Comparison of ENCODE assay signal across 8 mouse cellular contexts in the genomic region with DNA sequence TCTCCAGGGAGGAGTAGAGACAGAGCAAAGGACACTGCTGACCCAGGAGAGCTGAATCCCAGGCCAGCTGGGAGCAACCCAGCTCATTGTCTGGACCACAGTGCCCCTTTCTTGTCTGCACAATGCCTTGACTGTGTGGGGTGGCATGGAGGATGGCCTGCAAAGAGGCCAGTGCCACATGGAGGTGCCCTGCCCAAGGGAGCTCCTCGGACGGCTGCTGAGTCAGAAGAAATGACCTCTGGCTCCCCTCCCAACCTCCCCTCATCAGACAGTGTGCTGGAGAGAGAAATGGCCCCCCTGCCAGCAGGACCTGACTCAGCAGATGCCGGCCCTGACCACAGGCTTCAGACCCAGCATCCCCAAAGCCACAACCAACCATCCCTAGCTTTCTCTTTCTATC. TPM values are rescaled to one million over a fixed set of nuclear protein-coding genes. Genes with fewer than 3 reads are reported as not detected.
A peak's percentile ranks its signal among the peaks of the same experiment; 100 is the strongest.
DNase-seq lines count a peak whose midpoint lies in the region; ATAC-seq and TF ChIP-seq lines count a peak whose summit lies in the region.

No protein-coding gene starts in this region.

- no peak overlapping the region for H3K27ac ChIP-seq in lung, embryonic 16.5 days (ENCODE audit: low read length)
- peak overlapping the region; percentile 68 for H3K27ac ChIP-seq in olfactory bulb, adult 2 months (ENCODE audit: insufficient read depth, low read depth, low read length)

- no peaks in the 10 kb centered on the region for H3K36me3 ChIP-seq in lung, embryonic 16.5 days (ENCODE audit: control insufficient read depth, insufficient read depth, low read length)

- peak overlapping the region; percentile 78 for H3K9ac ChIP-seq in lung, embryonic 16.5 days (ENCODE audit: low read length)

- H3K4me1 ChIP-seq in lung, embryonic 16.5 days (replicated peaks; ENCODE audit: control insufficient read depth, insufficient read depth, low read length) = peaks cover 16% of the 10 kb centered on the region
- H3K4me1 ChIP-seq in olfactory bulb, adult 2 months (ENCODE audit: control insufficient read depth, insufficient read depth, low read length) = peaks cover 40% of the 10 kb centered on the region

- ATAC-seq in lung, embryonic 16.5 days (ENCODE audit: low read depth) = no peak

- no peak overlapping the region for H3K4me2 ChIP-seq in lung, embryonic 16.5 days (ENCODE audit: low read depth, low read length)

- no peak for TF ChIP-seq POLR2A in olfactory bulb, adult 2 months (IDR thresholded peaks at IDR 0.05; ENCODE audit: insufficient read depth, low read depth, low read length)

- 32% methylated on average over 3 of the region's 3 CpGs for WGBS in lung, embryonic 16.5 days
- WGBS in olfactory bulb, adult 2 months = 17% methylated on average over 3 of the region's 3 CpGs

- H3K9me3 ChIP-seq in lung, embryonic 16.5 days (ENCODE audit: control insufficient read depth, low read length) = no peaks in the 10 kb centered on the region

- no peak overlapping the region for H3K4me3 ChIP-seq in lung, embryonic 16.5 days (ENCODE audit: low read length)
- peak overlapping the region; percentile 75 for H3K4me3 ChIP-seq in olfactory bulb, adult 2 months (ENCODE audit: insufficient read depth, low read depth, low read length)

- TF ChIP-seq CTCF in olfactory bulb, adult 2 months (IDR thresholded peaks at IDR 0.05; ENCODE audit: insufficient read depth, low read depth, low read length) = no peak

- H3K27me3 ChIP-seq in lung, embryonic 16.5 days (ENCODE audit: control insufficient read depth, insufficient read depth, low read depth, low read length) = peaks cover under 1% of the 10 kb centered on the region; the same call in 1 of the 2 replicates

- peak; percentile 59 to 69 for DNase-seq in adrenal gland, adult (ENCODE audit: inconsistent age in 2 of 2, low spot score in 1 of 2)
- DNase-seq in adrenal gland, postnatal 10 days = no peak
- DNase-seq in lung, postnatal 36 days = no peak
- peak; percentile 44 for DNase-seq in induced T-regulatory cell, adult 2 months (ENCODE audit: low read depth)
- DNase-seq in cerebellum, adult 9-10 months = no peak
- DNase-seq in spleen, postnatal 14 days (ENCODE audit: low spot score in 2 of 2) = no peak

RNA-seq across cellular contexts. Expression of a gene that starts 1.1 kb away (rescaled TPM):
- total RNA-seq in adrenal gland, postnatal 10 days (2021) = 1 to 10 TPM; 3.7 to 4.2 TPM
- polyA plus RNA-seq in lung, embryonic 16.5 days (2015; fragmentation: Nextera tagmentation; extraction: Ambion mirVana) = 0.25 and 0.46 TPM in 2 replicates
- not detected in 2 replicates for polyA plus RNA-seq in olfactory bulb, adult 2 months (2012; ENCODE audit: insufficient read depth, insufficient read length, low replicate concordance, missing spikeins)

RNA-seq across cellular contexts. Expression of a gene that starts 20.3 kb away (rescaled TPM):
- total RNA-seq in adrenal gland, postnatal 10 days (2021) = 10 to 100 TPM; 40.2 to 47.0 TPM
- 13.6 and 15.5 TPM in 2 replicates for polyA plus RNA-seq in lung, embryonic 16.5 days (2015; fragmentation: Nextera tagmentation; extraction: Ambion mirVana)
- 128 TPM in 1 of 2 replicates, not detected in the other for polyA plus RNA-seq in olfactory bulb, adult 2 months (2012; ENCODE audit: insufficient read depth, insufficient read length, low replicate concordance, missing spikeins)

RNA-seq across cellular contexts. Expression of a gene that starts 22.7 kb away (rescaled TPM):
- total RNA-seq in adrenal gland, postnatal 10 days (2021) = 10 to 100 TPM; 32.1 to 41.6 TPM
- 100 and 115 TPM in 2 replicates for polyA plus RNA-seq in lung, embryonic 16.5 days (2015; fragmentation: Nextera tagmentation; extraction: Ambion mirVana)
- polyA plus RNA-seq in olfactory bulb, adult 2 months (2012; ENCODE audit: insufficient read depth, insufficient read length, low replicate concordance, missing spikeins) = not detected in 2 replicates

RNA-seq across cellular contexts. Expression of a gene that starts 38.6 kb away (rescaled TPM):
- 100 to 1,000 TPM in 1 of 2 experiments, 10 to 100 TPM in 1; 39.7 to 101 TPM for total RNA-seq in adrenal gland, postnatal 10 days (2021)
- 0.23 and 2.7 TPM in 2 replicates for polyA plus RNA-seq in lung, embryonic 16.5 days (2015; fragmentation: Nextera tagmentation; extraction: Ambion mirVana)
- not detected in 2 replicates for polyA plus RNA-seq in olfactory bulb, adult 2 months (2012; ENCODE audit: insufficient read depth, insufficient read length, low replicate concordance, missing spikeins)

RNA-seq across cellular contexts. Expression of a gene that starts 48.3 kb away (rescaled TPM):
- total RNA-seq in adrenal gland, postnatal 10 days (2021) = 10 to 100 TPM; 31.6 to 39.4 TPM
- 138 and 152 TPM in 2 replicates for polyA plus RNA-seq in lung, embryonic 16.5 days (2015; fragmentation: Nextera tagmentation; extraction: Ambion mirVana)
- not detected in 2 replicates for polyA plus RNA-seq in olfactory bulb, adult 2 months (2012; ENCODE audit: insufficient read depth, insufficient read length, low replicate concordance, missing spikeins)

Comparison
In these comparisons a context has a peak if more than half of its experiments do, and no peak if none do; other contexts are left out.
1. DNase-seq: peak in adrenal gland, adult (2 of 2) and induced T-regulatory cell, adult 2 months (single experiment); none in adrenal gland, postnatal 10 days (single experiment), lung, postnatal 36 days (single experiment), cerebellum, adult 9-10 months (single experiment) and spleen, postnatal 14 days (0 of 2).